22 mouse cellular contexts compared by ENCODE assay signal in genomic region chr14:21078511-21078910, GRCm38 (mm10). TPM values are rescaled to one million over a fixed set of nuclear protein-coding genes. Genes with fewer than 3 reads are reported as not detected.
A peak's percentile ranks its signal among the peaks of the same experiment; 100 is the strongest.
DNase-seq lines count a peak whose midpoint lies in the region; ATAC-seq and TF ChIP-seq lines count a peak whose summit lies in the region.
"Had no signal": no experiment of that assay in that cellular context is flagged by ENCODE, and none has a peak within 500 bp of the region (broad histone marks: within the 10 kb centered on the region; RNA-seq: fewer than 3 reads in every experiment).

No protein-coding gene starts in this region.

- H3K36me3 ChIP-seq in heart, embryonic 12.5 days: 0 out of 2 replicates have a peak, but pooled peaks cover 1% of the 10 kb centered on the region
- no peaks in the 10 kb centered on the region for H3K36me3 ChIP-seq in liver, embryonic 14.5 days (replicated peaks; ENCODE audit: control insufficient read depth, insufficient read depth, low read depth)
- H3K36me3 ChIP-seq: forebrain, embryonic 15.5 days; hindbrain, embryonic 12.5 days; intestine, embryonic 15.5 days; limb, embryonic 12.5 days; lung, embryonic 15.5 days had no signal

- peak overlapping the region; percentile 62; the same call in 1 of the 2 replicates for H3K27ac ChIP-seq in heart, embryonic 12.5 days (ENCODE audit: poor library complexity, severe bottlenecking)
- no peak overlapping the region for H3K27ac ChIP-seq in liver, embryonic 14.5 days
- H3K27ac ChIP-seq: forebrain, embryonic 15.5 days; hindbrain, embryonic 12.5 days; intestine, embryonic 15.5 days; limb, embryonic 12.5 days; lung, embryonic 15.5 days had no signal

- no peak for DNase-seq in heart, postnatal 25 days (ENCODE audit: low spot score)
- peak; percentile 71 for DNase-seq in CD4-positive helper T cell, adult 2 months (ENCODE audit: low read depth, low spot score)
- DNase-seq in T-cell, adult 2 months (ENCODE audit: low spot score): peak; percentile 15
- DNase-seq in liver, embryonic 14.5 days (ENCODE audit: low read depth in 3 of 3, low spot score in 3 of 3): no peak
- DNase-seq in cerebellum, adult 8-10 months: no peak
- DNase-seq in adrenal gland, adult 18-20 months (ENCODE audit: low spot score in 2 of 2): no peak
- DNase-seq: adrenal gland, postnatal 25 days; cerebellum, adult 11-12 months; cerebellum, postnatal 25 days; embryo, embryonic 11 days; gastrocnemius, postnatal 36 days; kidney, adult 9 months; kidney, postnatal 36 days; lung, postnatal 4 days; right cerebral cortex, postnatal 25 days had no signal

- intact Hi-C loops in heart, postnatal 25 days (cut with DNase I): no loop called here

- TF ChIP-seq CTCF in liver, embryonic 14.5 days (IDR thresholded peaks at IDR 0.05; ENCODE audit: low read depth): no peak

- no peaks in the 10 kb centered on the region for H3K9me3 ChIP-seq in heart, embryonic 12.5 days (replicated peaks)
- H3K9me3 ChIP-seq in liver, embryonic 14.5 days (ENCODE audit: control insufficient read depth, low read length): no peaks in the 10 kb centered on the region
- H3K9me3 ChIP-seq: forebrain, embryonic 15.5 days; hindbrain, embryonic 12.5 days; intestine, embryonic 15.5 days; limb, embryonic 12.5 days; lung, embryonic 15.5 days had no signal

- H3K27me3 ChIP-seq in heart, embryonic 12.5 days (replicated peaks): no peaks in the 10 kb centered on the region
- H3K27me3 ChIP-seq in liver, embryonic 14.5 days (ENCODE audit: control insufficient read depth, insufficient read depth, low read length): no peaks in the 10 kb centered on the region
- H3K27me3 ChIP-seq: forebrain, embryonic 15.5 days; hindbrain, embryonic 12.5 days; intestine, embryonic 15.5 days; limb, embryonic 12.5 days; lung, embryonic 15.5 days had no signal

- no peak overlapping the region for H3K9ac ChIP-seq in heart, embryonic 12.5 days
- peak overlapping the region; percentile 15; the same call in 1 of the 2 replicates for H3K9ac ChIP-seq in liver, embryonic 14.5 days (replicated peaks)
- H3K9ac ChIP-seq: forebrain, embryonic 15.5 days; hindbrain, embryonic 12.5 days; intestine, embryonic 15.5 days; limb, embryonic 12.5 days; lung, embryonic 15.5 days had no signal

- peaks cover 60% of the 10 kb centered on the region for H3K4me1 ChIP-seq in heart, embryonic 12.5 days (replicated peaks)
- H3K4me1 ChIP-seq in liver, embryonic 14.5 days (replicated peaks; ENCODE audit: control insufficient read depth in 2 of 2, insufficient read depth in 2 of 2, low read length in 1 of 2): peaks cover 36 to 41% of the 10 kb centered on the region in 2 experiments

- no peak overlapping the region for H3K4me3 ChIP-seq in heart, embryonic 12.5 days
- H3K4me3 ChIP-seq in liver, embryonic 14.5 days (ENCODE audit: insufficient read depth in 1 of 2, low read depth in 2 of 2, low read length in 2 of 2): peak overlapping the region in 1 of 2 experiments; percentile 6; a peak in 1 of 4 replicates
- H3K4me3 ChIP-seq: forebrain, embryonic 15.5 days; hindbrain, embryonic 12.5 days; intestine, embryonic 15.5 days; limb, embryonic 12.5 days; lung, embryonic 15.5 days had no signal

- TF ChIP-seq EP300 in liver, embryonic 14.5 days (IDR thresholded peaks at IDR 0.05; ENCODE audit: low read depth): no peak

- ATAC-seq in heart, embryonic 12.5 days (ENCODE audit: insufficient number of reproducible peaks, low FRiP score): no peak
- ATAC-seq in liver, embryonic 14.5 days (ENCODE audit: insufficient read depth): no peak
- ATAC-seq: forebrain, embryonic 15.5 days; intestine, embryonic 15.5 days; midbrain, embryonic 16.5 days had no signal

- no peak overlapping the region for H3K4me2 ChIP-seq in heart, embryonic 12.5 days
- peak overlapping the region; percentile 95 for H3K4me2 ChIP-seq in liver, embryonic 14.5 days (ENCODE audit: low read depth)
- H3K4me2 ChIP-seq: forebrain, embryonic 15.5 days; hindbrain, embryonic 12.5 days; intestine, embryonic 15.5 days; limb, embryonic 12.5 days; lung, embryonic 15.5 days had no signal

RNA-seq across cellular contexts. Expression of gene Adk, which starts 26.1 kb away (rescaled TPM):
- 257 and 273 TPM in 2 replicates for polyA plus RNA-seq in heart, embryonic 12.5 days (2016; fragmentation: Nextera tagmentation; extraction: Ambion mirVana)
- total RNA-seq in heart, postnatal 25 days (2021): 100 to 1,000 TPM; 236 to 274 TPM
- 43.2 and 56.9 TPM in 2 replicates for polyA plus RNA-seq in liver, embryonic 14.5 days (2012; rRNA removed)
- polyA plus RNA-seq in liver, embryonic 14.5 days (2014; fragmentation: Nextera tagmentation; extraction: Ambion mirVana): 172 and 180 TPM in 2 replicates
- 100 to 1,000 TPM; 116 to 142 TPM for total RNA-seq in adrenal gland, adult 18-20 months (2021)

RNA-seq across cellular contexts. Expression of gene Ap3m1, which starts 26.2 kb away (rescaled TPM):
- 71.5 and 75.4 TPM in 2 replicates for polyA plus RNA-seq in heart, embryonic 12.5 days (2016; fragmentation: Nextera tagmentation; extraction: Ambion mirVana)
- total RNA-seq in heart, postnatal 25 days (2021): 10 to 100 TPM; 62.9 to 72.4 TPM
- 11.7 and 22.3 TPM in 2 replicates for polyA plus RNA-seq in liver, embryonic 14.5 days (2012; rRNA removed)
- 40.4 and 41.4 TPM in 2 replicates for polyA plus RNA-seq in liver, embryonic 14.5 days (2014; fragmentation: Nextera tagmentation; extraction: Ambion mirVana)
- 10 to 100 TPM; 83.5 to 99.8 TPM for total RNA-seq in adrenal gland, adult 18-20 months (2021)

Comparison
In these comparisons a context has a peak if more than half of its experiments do, and no peak if none do; other contexts are left out.
1. DNase-seq: peak in CD4-positive helper T cell, adult 2 months (single experiment) and T-cell, adult 2 months (single experiment); none in heart, postnatal 25 days (single experiment), liver, embryonic 14.5 days (0 of 3), cerebellum, adult 8-10 months (single experiment) and adrenal gland, adult 18-20 months (0 of 2).